Mouse (Mus musculus): ENCODE measurements at regions not wholly inside any gene's neighbourhood (a gene's known extent, or its start where the extent isn't known, plus 50 kb on each side); places are given as distances from the start of the nearest gene placed in this dataset.
"Not testable (repeated sequence)": the region's sequence is repeated elsewhere in the genome, so short reads cannot be mapped to it uniquely, and the experiment has no call there.

DNA sequence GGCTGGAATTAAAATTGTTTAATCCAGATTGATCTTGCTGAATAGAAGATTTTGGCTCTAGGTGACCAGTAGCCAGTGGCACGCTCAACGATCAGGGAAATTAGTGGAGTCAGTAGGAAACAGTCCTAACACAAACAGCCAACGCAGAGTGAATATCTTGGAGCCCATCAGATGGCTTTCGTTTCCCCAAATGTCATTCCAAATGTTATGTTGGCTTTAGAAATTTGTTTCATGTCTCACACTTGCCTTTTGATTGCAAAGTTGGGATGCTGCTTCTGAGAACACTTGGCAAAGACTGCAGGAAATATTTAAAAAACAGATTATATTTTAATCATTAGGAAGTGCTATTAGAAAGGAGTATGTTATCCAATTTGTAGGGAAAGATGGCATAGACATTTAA is 650.7 kb upstream of the Cntnap5a start:
- ATAC-seq (ENCODE audit: low TSS enrichment) = no peak

GRCm38 (mm10) chr1:115041701-115042100 is 642.9 kb upstream of the Cntnap5a start:
- ATAC-seq (ENCODE audit: low TSS enrichment) = not testable (repeated sequence)

DNA sequence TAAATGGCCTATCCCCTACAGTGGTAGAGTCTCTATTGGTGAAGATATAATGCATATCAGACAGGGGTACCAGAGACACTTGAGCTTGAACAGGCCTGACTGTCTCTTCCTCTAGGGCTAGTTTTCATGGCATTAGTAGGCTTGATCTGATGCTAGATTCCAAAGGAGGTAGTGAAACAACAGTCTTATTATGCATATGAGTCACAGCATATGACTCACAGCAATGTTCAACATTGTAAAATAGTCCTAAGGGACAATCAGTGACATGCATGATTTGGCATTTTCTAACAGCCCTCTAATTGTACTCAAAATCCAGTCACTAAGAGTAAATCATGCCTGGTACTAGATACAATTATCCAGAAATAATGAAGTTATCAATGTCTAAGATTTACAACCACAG is 626.1 kb upstream of the Cntnap5a start:
- ATAC-seq (ENCODE audit: low TSS enrichment) = peak; percentile 85
